Mouse (Mus musculus) limb, embryonic 10.5 days (tissue): ENCODE data around the gene Enpp7. TPM values are rescaled to one million over a fixed set of nuclear protein-coding genes. Genes with fewer than 3 reads are reported as not detected.
A peak's percentile ranks its signal among the peaks of the same experiment; 100 is the strongest.

Source experiments
- DNase-seq: peaks from one replicate; pipeline ENCODE4 v3.0.0-alpha.2; 2017; ENCODE audit warnings: low spot score
- H3K27ac ChIP-seq: fragments of 300-500 bp; sonication (generic); 2 replicates; pipeline ENCODE4 v1.5.1; 2016; ENCODE audit warnings: mild to moderate bottlenecking
- H3K27me3 ChIP-seq: fragments of 300-500 bp; sonication (generic); 2 replicates; pipeline ENCODE4 v1.6.1; 2016; ENCODE audit warnings: low read depth, mild to moderate bottlenecking; ENCODE audit not compliant: poor library complexity, severe bottlenecking
- H3K36me3 ChIP-seq: fragments of 300-500 bp; sonication (generic); 2 replicates; pipeline ENCODE4 v1.6.1; 2016; ENCODE audit warnings: mild to moderate bottlenecking, moderate library complexity
- H3K4me1 ChIP-seq: fragments of 300-500 bp; sonication (generic); 2 replicates; pipeline ENCODE4 v1.6.1; 2016
- H3K4me3 ChIP-seq: fragments of 300-500 bp; sonication (generic); 2 replicates; pipeline ENCODE4 v1.5.1; 2016; ENCODE audit warnings: mild to moderate bottlenecking, moderate library complexity
- H3K9me3 ChIP-seq: fragments of 300-500 bp; sonication (generic); replicated peaks from 2 replicates; pipeline ENCODE4 v1.6.1; 2016; ENCODE audit warnings: mild to moderate bottlenecking
- WGBS: fragments of 180-500 bp; shearing (Covaris S2); methylation state at CpG from one replicate; pipeline ENCODE4 v1.1.7; 2016; 5-methylcytosine and 5-hydroxymethylcytosine counted together
- polyA plus RNA-seq: library from polyadenylated mRNA; unstranded; fragments of >200 nt; fragmentation: Nextera tagmentation; extraction: Ambion mirVana; gene quantifications from 2 replicates; pipeline ENCODE4 v1.2.1, GENCODE M21; 2016

The Enpp7 gene
- polyA plus RNA-seq, 1 experiment from 2014 or later = not detected

GRCm38 (mm10) chr11:119040600-119041324 is 52.8 kb downstream of the Enpp7 start, which contains the start of gene Cbx8:
Gene Cbx8, minus strand, starts transcription at chr11:119040969.
- H3K9me3 ChIP-seq = no peaks in the 10 kb centered on the region
- H3K4me1 ChIP-seq = peaks cover 96% of the 10 kb centered on the region
- under 1% methylated on average over 61 of the region's 63 CpGs for WGBS
- peak; percentile 99 for DNase-seq
- peak within 1 kb of the TSS; percentile 73 for H3K4me3 ChIP-seq
- H3K36me3 ChIP-seq = peaks cover 11% of the 10 kb centered on the region
- peaks cover 88% of the 10 kb centered on the region for H3K27me3 ChIP-seq
- H3K27ac ChIP-seq = peak within 1 kb of the TSS; percentile 92

- peaks cover 11% of the 10 kb centered on the region for H3K36me3 ChIP-seq
- peaks cover 88% of the 10 kb centered on the region for H3K27me3 ChIP-seq
- H3K4me3 ChIP-seq = peak overlapping the region; percentile 73
- peak overlapping the region; percentile 92 for H3K27ac ChIP-seq
- H3K4me1 ChIP-seq = peaks cover 95% of the 10 kb centered on the region
- H3K9me3 ChIP-seq = no peaks in the 10 kb centered on the region
- under 1% methylated on average over 31 of the region's 31 CpGs for WGBS
- DNase-seq = peak; percentile 88
Measured at GRCm38 (mm10) chr11:119041325-119041716, 53.3 kb downstream of the Enpp7 start.

- Histone ChIP-seq H3K9me3 (no peaks in the 10 kb centered on the region), H3K27ac (peak overlapping the region; percentile 92), H3K36me3 (peaks cover 11% of the 10 kb centered on the region), H3K4me3 (peak overlapping the region; percentile 73), H3K4me1 (peaks cover 95% of the 10 kb centered on the region), H3K27me3 (peaks cover 88% of the 10 kb centered on the region)
- no peak for DNase-seq
- under 1% methylated on average over 31 of the region's 31 CpGs for WGBS
Measured at GRCm38 (mm10) chr11:119041750-119042465, 53.9 kb downstream of the Enpp7 start.

Other genes with a start within 250 kb of the Enpp7 start
- 1.4 and 1.7 TPM in 2 replicates for gene Rbfox3, start 76.6 kb upstream of the Enpp7 start, polyA plus RNA-seq
- gene Cbx2, start 34.8 kb downstream of the Enpp7 start, polyA plus RNA-seq = 151 and 170 TPM in 2 replicates
- 12.2 and 15.1 TPM in 2 replicates for gene Cbx8, start 52.8 kb downstream of the Enpp7 start, polyA plus RNA-seq
- 4.3 and 7.1 TPM in 2 replicates for gene Cbx4, start 98.0 kb downstream of the Enpp7 start, polyA plus RNA-seq
- 19.6 and 20.2 TPM in 2 replicates for gene Tbc1d16, start 240.3 kb downstream of the Enpp7 start, polyA plus RNA-seq
- gene Ccdc40, start 240.4 kb downstream of the Enpp7 start, polyA plus RNA-seq = 9.8 and 12.8 TPM in 2 replicates